Mouse (Mus musculus) ES-E14 (cell line): ENCODE results near the gene Tgfbr3.

Source experiments
- HCFC1 ChIP-seq: IDR thresholded peaks from 2 replicates; pipeline ENCODE4 v1.6.1; 2012; ENCODE audit warnings: low read length, inconsistent platforms, borderline replicate concordance; ENCODE audit not compliant: insufficient read depth
- ZC3H11A ChIP-seq: IDR thresholded peaks from 2 replicates; pipeline ENCODE4 v1.6.1; 2012; ENCODE audit warnings: low read depth, mild to moderate bottlenecking, inconsistent platforms, low read length, borderline replicate concordance

DNA sequence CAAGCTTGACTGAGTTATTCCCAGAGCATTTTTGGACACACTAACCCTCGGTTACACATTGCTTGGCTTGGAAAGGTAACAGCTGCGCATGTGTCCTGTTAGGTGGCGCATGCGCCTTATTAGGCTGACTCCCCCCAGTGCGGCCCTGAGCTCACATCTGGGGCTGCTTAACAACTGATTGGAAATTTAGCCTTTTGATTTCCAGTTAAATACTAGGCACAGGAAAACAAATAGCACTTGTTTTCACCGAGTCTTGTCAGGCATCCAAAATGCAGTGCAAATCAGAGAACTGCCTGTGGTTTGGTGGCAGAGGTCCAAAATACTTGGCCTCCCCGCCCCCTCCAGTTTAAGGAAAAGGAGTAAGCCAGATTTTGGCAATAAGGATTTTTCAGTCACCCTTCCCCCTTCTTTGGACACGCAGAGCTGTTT lies 121.5 kb downstream of the Tgfbr3 start:
- no peak for TF ChIP-seq ZC3H11A
- TF ChIP-seq HCFC1, result no peak
